Mouse (Mus musculus): ENCODE measurements around the gene Gfpt1.
"Not testable (repeated sequence)": the region's sequence is repeated elsewhere in the genome, so short reads cannot be mapped to it uniquely, and the experiment has no call there.

The Gfpt1 gene

DNA sequence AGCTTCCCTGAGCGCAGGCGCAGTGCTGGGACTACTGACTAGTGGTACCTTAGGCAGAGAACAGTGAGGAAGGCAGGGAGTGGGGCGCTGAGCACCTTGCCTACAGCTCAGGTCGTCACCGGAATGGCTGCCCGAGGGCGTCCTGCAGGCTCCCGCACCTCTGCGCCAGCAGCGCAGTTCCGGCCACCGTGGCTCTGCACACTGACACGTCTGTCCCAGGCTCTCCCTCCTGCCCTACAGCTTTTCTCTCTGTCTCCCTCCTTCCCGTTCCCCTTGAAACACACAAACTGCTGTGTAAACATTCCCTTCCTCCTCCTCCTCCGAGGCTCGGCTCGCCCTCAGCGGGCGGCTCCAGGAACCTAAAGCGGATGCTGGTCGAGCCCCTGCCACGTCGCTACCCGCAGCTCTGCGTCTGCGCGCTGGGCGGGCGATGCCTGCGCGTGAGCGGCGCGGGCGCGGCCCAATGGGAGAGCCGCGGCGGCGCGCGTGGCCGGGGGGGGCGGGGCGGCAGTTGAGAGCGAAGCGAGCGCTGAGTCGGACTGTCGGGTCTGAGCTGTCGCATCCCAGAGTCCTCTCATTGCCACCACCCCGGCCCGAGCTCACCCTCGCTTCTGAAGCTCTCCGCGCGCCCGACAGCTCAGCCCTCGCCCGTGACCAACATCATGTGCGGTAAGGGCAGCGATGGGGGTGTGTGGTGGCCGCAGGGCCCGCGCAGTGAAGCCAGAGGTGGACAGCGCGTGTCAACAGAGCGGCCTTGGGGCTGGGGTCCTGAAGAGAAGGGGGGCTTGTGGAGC is at the start of gene Gfpt1:
Gene Gfpt1, plus strand, starts transcription at position 510 of the 794 bp plus-strand sequence.
- DNase-seq: peak; percentile 96

DNA sequence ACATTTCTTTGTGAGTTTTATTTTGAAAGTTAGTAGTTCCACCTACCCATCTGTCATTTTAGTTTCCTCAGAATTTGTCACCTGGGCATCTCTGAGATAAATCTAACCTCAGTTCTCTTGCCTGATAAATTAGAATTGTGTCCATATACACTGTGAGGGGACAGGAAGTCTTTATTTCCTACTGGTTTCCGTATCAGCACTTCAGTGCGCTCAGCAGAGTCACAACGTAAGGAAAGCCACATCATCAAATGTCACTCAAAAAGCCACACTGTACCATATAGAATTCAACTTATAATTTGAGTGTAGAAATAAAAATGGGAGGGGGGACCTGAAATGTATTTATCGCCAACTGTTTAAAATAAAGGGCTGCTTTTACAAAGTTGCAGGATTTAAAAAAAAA is 48.4 kb upstream of the Gfpt1 start:
- DNase-seq: no peak

DNA sequence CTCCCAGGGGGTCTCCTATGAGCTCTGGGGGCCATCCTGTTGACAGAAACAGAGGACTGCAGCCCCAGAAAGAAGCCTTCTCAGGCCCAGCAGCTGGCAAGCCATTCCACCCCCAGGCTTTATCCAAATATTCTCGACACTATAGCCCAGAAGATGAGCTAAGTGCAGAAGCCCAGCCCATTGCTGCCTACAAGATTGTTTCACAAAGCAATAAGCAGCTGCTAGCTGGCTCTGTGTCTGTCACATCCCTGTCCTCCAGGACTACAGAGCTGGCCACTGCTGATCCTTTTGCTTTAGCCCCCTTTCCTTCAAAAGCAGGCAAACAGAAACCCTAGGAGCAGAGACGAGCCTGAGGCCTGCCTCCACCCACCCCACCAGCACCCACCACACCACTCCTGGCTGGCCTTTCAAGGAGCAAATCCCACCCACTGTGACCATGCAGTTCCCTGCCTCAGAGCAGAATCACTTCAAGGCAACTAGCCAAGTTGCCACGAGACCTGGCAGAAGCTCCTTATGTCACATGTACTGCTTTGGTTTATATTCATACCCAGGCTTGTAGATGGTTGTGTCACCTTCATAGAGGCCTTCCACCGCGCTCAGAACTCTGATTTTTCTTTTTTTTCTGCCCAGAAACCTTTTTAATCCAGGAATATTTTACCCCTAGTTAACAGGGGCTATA is 45.9 kb upstream of the Gfpt1 start:
- DNase-seq: no peak

DNA sequence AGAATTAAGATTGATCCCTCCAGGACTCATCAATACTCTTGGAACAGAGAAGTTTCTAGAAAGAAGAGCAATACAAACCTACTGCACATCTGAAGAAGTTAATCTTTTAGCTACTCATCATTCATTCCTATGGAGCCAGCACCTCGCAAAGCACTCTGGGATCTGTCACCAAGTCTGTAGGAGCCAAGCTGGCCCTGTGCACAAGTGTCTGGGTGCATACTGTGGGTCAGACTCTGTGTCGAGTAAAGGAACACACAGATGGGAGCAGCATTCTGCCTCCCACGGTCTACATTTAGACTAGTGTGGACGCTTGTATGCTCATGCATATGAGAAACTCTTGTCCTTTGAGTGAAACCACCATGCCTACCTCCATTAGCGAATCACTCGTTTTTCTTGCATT is 45.3 kb upstream of the Gfpt1 start:
- DNase-seq: no peak

DNA sequence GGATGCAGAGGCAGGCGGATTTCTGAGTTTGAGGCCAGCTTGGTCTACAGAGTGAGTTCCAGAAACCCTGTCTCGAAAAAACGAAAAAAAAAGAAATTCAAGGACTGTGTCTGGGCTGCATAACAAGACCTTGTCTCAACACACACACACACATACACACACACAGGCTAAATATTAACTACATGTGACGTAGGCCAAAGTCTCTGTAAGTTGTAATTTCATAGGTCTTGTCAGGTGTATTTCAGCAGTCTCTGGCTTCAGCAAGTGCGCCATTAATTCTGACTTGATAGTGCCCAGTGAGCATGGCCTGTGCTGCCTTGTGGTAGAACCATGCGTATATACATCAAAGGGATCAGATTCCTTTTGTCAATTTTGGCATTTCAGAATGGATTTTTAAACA is 40.7 kb upstream of the Gfpt1 start:
- DNase-seq: no peak

DNA sequence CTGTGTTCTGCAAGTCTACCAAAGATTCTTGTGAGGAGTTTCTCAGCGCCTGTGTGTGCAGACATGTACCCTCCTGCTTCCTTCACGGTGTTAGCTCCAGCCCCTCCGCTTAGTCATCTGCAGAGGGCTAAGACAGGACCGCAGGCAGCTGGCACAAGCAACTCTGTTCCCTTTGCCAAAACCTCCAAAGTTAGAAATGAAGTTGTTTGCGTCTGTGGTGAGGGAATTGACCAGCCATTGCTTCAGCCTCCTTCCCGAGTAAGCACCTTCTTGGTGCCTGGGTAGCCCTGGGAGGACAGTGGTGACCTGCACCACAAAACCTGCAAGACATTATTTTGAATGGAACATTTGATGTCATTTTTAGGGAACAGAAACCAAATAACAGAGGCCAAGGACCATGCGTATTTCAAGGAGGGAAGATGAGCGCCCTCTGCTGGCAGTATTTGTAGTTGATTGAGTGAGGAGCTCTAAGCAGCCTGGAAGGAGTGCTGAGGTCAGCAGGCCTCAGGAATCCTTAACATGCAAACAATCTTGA is 40.1 kb upstream of the Gfpt1 start:
- peak; percentile 81 for DNase-seq

DNA sequence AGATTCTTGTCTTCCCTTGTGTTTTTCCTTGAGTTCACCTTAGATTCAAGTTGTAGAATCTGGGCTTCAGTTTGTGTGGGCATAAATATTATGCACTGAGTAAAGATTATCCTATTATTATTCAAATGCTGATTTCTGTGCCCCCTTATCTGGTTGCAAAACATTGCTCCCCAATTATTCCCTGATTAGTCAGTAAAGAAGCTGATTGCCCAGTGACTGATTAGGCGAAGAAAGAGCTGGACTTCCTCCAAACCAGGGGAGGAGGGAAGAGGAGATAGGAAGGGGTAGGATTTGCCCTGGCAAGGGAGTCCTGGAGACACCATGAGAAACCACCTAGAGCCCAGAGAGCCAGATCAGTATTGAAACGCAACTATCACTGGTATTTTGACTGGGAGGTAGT is 38.5 kb upstream of the Gfpt1 start:
- DNase-seq: no peak

DNA sequence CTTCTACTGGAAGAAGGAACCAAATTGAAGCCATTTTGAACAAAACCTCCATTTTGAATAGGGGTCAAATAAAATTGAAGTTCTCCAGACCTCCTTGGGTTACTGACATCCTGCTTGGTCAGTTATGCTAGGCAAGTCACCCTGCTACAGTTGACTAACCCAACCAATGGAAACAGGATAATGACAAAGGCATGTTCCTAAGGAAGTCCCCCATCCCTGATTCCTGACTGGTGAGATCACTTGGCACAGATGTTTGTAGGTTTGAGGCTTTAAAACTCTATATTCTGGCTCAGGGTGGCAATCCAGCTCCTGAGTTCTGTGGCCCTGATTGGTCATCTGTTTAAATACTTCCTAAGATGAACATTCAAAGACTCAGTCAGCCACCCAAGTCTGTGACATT is 37.1 kb upstream of the Gfpt1 start:
- no peak for DNase-seq

DNA sequence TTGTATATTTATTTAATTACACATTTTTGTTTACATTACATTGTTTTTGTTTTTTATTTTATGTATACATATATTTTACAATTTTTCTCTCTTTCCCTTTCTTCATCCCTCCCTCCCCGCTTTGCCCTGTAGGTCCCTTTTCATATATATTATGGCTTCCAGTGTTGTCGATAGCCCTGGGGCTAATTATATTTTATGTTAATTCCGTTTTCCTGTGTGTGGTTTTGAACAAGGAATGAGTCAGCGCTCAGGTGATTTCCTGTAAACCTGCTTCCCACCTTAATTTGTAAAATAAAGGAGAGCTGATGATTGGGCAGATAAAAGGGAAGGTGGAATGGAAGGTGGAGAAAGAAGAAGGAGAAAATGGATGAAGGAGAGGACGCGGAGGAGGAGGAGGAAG is 33.8 kb upstream of the Gfpt1 start, which contains the start of gene Nfu1:
Gene Nfu1, plus strand, starts transcription at position 350 of the 400 bp plus-strand sequence.
- DNase-seq: no peak

DNA sequence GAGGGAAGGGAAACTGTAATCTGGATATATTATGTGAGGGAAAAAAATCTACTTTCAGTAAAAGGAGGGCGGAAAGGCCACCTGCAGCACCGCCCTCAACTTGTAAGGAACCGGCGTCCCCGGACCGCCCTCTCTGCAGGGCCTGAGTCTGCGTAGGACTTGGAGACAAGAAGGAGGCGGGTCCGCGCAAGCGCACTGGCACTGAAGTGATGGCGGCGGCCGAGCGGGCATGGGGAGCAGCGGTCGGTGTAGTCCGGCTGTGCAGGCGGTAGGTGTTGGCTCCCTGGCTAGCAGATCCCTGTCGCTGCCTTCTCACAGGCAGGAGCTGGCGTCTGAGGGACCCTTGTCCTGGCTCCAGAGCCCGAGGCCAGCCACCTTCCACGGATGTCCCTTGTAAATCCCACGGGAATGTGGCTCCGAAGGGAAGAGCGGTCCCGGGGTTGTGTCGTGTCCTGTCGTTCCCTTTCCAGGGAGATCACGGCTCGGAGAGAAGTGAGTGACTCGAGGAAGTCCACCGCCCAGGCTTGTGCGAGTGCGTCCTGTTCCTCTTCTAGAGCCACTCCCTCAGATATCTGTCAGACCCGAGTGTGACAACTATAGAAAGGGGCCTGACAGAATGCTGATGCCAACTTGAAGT is 32.8 kb upstream of the Gfpt1 start:
- DNase-seq: peak; percentile 98

DNA sequence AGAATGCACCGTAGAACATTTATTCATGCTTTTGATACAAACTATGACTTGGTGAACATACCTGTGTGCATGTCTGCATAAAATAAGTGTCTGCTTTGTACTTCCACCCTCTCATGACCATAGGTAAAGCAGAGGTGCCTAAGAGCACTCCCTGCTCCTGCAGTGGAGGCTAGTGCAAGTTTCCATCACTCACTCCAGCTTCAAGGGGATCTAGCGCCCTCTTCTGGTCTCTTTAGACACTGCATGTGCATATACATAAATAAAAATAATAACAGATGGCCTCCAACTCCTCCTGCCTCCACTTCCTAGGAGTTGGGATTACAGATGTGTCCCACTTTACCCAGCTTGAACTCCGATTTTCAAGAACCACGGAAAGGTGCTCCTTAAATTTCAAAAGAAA is 25.7 kb upstream of the Gfpt1 start:
- DNase-seq: peak; percentile 57

DNA sequence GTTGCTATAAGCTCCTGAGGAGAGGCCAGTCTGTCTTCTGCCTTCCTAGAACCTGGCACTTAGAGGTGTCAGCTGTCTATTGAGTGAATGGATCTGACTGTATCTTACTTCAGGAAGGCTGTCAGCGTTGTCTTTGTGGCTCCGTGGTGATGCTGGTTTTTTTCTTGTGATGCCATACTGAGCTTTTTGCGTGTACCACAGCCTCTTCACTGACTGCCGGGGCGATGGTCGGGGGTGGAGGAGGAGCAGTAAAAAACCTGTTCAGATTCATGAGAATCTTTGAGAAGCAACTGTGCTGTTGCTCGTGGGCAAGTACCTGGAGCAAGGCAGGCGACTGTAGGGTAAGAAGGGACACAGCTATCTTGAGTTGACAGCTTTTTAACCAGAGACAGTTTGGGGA is 23.8 kb upstream of the Gfpt1 start:
- no peak for DNase-seq

DNA sequence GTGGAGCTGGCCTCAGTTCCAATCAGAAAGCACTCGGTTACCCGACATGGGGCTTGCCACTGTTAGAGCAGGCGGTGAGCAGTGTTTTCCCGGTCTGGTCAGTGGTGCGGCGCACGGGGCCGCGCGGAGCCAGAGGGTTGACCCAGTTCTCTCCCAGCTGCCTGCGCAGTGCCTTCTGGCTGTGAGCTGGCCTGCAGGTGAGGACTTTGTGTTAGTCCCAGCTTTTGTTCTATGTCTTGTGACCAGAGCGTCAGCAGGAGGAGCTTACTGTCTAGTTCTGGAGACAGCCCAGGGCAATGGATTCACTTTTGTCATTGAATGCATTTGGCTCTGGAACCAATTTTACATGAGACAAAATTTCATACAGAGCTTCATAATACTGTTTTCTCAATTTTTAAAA is 20.9 kb upstream of the Gfpt1 start:
- DNase-seq: no peak

DNA sequence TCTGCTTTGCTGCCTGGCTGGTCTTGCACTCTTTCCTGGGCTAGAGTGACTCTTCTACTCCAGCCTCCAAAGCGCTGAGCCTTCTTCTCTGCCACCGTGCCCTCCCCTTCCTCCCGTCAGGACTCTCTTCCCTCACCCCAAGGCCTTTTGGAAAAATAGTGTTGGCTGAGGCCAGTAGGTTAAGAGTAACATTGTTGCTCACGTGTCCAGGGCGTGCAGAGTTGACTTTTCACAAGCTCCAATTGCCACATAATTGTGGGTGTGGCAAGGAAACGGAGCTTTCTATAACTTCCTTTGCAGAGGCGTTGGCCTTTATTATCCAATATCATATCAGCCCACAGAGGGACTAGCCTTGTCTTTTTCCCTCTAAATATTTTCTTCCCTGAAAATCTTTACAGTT is 15.7 kb upstream of the Gfpt1 start:
- peak; percentile 6 for DNase-seq

DNA sequence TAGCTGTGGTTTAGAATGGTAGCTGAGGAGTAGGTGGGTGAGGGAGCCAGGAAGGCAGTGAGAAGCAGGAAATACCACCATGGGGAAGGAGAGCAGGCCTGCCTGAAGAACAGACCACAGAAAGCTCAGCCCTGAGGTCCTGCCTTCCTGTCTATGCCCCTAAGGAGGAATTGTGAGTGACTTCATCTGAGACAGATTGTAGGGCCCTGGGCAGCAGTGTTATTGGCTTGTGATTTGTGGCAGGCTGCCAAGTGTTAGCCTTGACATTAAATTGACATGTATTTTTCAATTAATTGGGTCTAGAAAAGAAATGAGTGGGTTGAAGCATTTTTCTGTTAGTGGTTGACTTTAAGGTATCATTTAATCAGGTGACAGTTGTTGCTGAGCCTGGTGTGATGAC is 13.8 kb upstream of the Gfpt1 start:
- no peak for DNase-seq

DNA sequence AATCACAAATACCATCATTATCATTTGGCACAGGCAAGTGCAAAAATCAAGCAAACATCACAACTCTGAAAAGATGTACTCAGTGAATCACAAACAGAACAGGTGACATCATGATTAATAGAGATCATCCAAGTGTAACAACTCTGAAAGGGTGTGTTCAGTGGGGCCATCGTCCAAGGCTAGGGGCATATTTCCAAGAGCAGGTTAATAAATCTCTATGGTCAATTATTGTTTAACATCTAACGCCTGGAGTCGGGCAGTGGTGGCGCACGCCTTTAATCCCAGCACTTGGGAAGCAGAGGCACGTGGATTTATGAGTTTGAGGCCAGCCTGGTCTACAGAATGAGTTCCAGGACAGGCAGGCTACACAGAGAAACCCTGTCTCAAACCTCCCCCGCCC is 11.3 kb upstream of the Gfpt1 start:
- not testable (repeated sequence) for DNase-seq

DNA sequence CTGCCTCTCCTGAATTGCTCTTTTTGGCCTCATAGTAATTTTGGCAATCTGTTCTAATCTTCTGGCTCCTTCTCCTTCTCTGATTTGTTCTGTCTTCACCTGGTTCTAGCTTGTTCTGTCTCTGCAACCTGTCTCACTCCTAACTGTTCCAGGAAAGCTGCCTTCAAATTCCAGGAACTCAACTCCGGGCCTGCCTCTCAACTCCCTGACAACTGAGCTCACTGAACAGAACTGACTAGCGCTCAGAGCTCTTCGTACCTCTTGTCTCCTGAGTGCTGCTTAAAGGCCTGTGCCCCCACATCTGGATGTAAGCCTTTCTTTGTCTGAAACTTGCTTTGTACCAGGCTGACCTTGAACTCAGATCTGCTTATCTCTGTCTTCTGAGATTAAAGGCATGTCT is 10.2 kb upstream of the Gfpt1 start:
- no peak for DNase-seq

DNA sequence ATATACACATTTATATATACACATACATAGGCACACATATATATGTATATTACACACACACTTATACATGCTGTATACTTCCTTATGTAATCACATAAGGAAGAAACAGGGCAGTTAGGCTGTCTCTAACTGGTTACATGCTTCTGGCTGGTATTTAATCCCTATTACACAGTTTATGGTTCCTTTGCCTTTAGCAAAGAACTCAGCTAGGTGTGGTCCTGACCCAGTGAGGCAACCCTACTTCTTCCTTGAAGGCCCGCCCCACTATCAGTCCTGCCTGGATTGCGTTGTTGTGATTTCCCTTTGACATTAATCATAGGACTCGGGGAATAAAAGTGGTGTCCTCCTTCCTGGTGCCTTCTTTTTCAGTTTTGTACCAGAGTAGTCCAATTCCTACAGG is 8.3 kb upstream of the Gfpt1 start:
- no peak for DNase-seq

DNA sequence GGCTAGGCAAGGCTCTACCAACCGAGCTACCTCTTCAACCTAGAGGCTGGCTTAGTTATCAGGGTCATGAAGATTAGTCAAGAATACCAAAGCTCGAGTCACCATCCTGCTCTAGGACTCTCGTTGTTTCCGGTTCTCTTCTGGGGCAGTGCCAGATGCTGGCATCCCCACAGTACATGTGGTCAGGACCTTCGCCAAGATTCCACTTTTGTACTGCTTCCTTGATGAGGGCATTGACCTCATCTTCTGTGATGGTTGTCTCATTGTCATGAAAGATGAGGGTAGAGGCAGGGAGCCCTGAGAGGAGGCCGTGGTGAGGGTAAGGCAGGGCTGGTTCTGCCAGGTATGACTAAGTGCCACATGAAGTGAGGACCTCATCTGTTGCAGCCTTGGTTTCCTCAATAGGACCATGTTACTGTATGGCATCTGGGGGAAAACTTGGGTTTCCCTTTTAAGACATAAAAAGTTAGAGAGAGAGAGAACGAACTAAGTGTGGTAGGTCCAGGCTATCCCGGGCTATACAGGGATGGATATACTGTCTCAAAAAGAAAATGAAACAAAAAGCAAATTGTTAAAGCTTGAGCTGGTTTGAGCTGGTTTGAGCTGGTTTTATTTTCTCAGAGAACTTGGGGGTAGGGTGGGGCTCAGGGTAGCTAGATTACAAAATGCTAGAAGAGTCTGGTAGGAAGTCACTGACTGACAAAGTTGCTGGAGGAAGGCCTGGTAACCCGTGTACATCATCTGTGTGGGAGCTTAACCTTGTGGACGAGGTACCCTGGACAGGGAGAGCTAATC is 4.6 kb upstream of the Gfpt1 start:
- no peak for DNase-seq

DNA sequence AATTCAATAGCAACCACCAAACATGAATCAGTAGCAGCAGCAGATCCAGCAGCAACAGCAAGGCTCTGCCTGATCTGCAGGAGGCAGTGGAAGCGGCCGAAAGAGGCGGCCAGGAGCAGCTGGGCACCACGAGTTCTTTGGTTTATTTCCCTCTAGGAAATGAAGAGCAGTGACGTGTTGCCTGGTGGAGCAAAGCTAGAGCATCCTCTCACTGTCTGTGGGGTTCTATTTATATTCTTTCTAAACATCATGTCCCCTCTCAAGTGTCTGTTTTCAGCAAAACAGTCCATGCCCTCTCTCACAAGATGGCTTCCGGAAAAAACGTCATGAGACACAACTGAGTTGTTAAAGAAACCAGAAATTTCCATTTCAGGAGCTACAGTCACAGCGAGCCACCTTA is 3.5 kb upstream of the Gfpt1 start:
- DNase-seq: no peak

DNA sequence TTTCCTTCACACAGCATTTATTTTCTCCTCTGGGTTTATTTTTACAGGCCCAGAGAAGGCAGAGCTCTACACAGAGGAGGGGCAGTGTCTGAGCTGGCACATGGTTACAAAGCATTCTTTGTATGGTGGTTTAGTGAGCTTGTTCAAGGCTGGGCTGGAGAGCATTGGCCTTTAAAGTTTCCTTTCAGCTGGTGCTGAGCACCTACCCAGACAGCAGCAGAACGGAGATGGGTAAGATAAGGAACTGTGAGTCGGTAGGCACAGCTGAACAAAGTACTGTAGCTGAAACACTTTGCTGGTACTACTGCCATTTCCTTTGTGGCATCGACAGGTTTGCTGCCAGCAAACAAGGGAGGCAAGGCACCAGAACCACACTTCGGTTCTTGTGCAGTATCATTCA is 1.7 kb upstream of the Gfpt1 start:
- DNase-seq: no peak

DNA sequence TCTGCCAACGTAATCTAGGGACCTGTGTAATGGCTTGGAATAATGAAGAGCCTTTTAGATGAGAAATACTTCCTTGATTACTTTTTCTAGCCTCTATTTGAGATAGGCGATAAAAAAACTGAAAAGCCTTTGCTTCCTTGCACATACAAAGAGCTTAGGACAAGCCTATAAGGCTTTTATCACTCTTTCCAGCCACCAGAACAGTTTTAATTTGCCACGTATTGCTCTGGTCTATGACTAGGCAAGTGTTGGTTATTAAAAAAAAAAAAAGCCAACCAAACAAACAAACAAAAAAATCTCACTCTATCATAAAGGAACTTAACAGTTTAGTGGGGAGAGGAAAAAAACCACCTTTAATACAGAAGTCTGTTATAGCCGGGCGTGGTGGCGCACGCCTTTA is 1.2 kb upstream of the Gfpt1 start:
- DNase-seq: no peak

DNA sequence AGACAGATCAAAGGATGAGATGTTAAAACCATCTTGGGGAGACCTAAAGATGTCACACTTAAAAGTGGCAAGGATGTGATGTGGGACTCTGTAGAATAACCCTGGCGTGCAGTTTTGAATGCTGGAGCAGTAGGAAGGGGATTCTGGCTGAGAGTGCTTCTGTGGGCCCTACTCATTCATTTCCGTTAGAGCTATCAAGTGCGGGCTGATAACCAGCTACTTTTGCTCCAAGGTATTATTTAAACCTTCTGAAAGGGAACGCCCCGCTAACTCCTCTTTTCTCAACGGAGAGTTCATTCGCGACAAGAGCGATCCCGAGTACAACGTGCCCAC is 676 bp upstream of the Gfpt1 start:
- no peak for DNase-seq

All from liver (tissue).